Mouse (Mus musculus): Measurements from ENCODE around the gene Ccl26. TPM values are rescaled to one million over a fixed set of nuclear protein-coding genes. Genes with fewer than 3 reads are reported as not detected.

The Ccl26 gene
- polyA plus RNA-seq, 1 experiment from 2014 or later, result not detected

DNA sequence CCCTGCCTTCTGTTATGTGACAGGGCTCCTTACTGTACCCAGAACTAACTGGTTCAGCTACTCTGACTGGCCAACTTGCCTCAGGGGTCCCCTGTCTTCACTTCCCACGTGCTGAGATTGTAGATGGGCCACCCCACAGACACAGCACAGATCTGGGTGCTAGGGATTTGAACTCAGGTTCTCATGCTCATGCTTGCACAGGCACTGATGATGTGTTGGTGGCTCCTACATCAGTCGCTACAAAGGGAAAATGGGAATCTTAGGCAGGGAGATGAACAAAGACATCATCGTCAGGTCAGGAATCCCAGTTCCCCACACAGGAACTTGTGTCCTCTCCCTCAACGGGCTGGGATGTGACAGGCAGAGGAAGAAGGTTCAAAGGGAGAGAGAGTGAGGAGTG lies 12.7 kb upstream of the Ccl26 start:
- H3K27me3 ChIP-seq (ENCODE audit: insufficient read depth, low read length), result no peaks in the 10 kb centered on the region
- no peak overlapping the region for H3K27ac ChIP-seq (ENCODE audit: low read length)
- no peak overlapping the region for H3K4me3 ChIP-seq (ENCODE audit: low read length)
- H3K4me2 ChIP-seq (replicated peaks; ENCODE audit: low read depth, low read length), result no peak overlapping the region
- no peaks in the 10 kb centered on the region for H3K4me1 ChIP-seq (ENCODE audit: insufficient read depth, low read length)
- no peaks in the 10 kb centered on the region for H3K36me3 ChIP-seq (ENCODE audit: insufficient read depth, low read length)
- no peak for ATAC-seq (ENCODE audit: low FRiP score, low TSS enrichment)
- H3K9me3 ChIP-seq (ENCODE audit: low read length), result no peaks in the 10 kb centered on the region
- H3K9ac ChIP-seq (replicated peaks; ENCODE audit: low read length), result no peak overlapping the region
- 54% methylated on average over 4 of the region's 4 CpGs for WGBS

DNA sequence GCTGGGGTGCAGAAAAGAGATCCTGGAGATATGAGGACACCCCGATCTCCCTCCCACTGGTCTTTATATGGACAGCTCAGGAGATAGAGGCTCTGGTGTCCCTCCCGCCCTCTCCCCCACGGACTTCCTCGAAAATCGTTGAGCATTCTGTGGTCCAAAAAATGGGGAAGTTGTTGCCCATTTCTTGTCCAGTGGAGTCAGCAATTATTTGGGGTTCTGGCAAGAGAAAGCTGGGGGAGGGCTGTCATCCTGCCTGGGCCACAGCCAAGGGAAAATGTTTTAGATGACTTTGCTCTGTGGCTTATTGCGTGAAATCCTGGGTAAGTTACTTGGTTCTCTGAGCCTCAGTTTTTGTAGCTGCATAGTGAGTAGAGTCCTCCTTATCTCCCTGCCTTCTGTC lies 9.6 kb upstream of the Ccl26 start, which contains the start of gene Ccl24:
Gene Ccl24 (minus strand): TSS at position 44 of the 400 bp plus-strand sequence.
- Histone ChIP-seq H3K9ac (replicated peaks; ENCODE audit: low read length) (no peak within 1 kb of the TSS), H3K27ac (ENCODE audit: low read length) (no peak within 1 kb of the TSS), H3K4me2 (replicated peaks; ENCODE audit: low read depth, low read length) (no peak within 1 kb of the TSS), H3K4me1 (ENCODE audit: insufficient read depth, low read length) (no peaks in the 10 kb centered on the region), H3K9me3 (ENCODE audit: low read length) (no peaks in the 10 kb centered on the region), H3K4me3 (ENCODE audit: low read length) (no peak within 1 kb of the TSS), H3K36me3 (ENCODE audit: insufficient read depth, low read length) (no peaks in the 10 kb centered on the region), H3K27me3 (ENCODE audit: insufficient read depth, low read length) (no peaks in the 10 kb centered on the region)
- ATAC-seq (ENCODE audit: low FRiP score, low TSS enrichment), result no peak
- WGBS, result 92% methylated on average over 6 of the region's 6 CpGs

DNA sequence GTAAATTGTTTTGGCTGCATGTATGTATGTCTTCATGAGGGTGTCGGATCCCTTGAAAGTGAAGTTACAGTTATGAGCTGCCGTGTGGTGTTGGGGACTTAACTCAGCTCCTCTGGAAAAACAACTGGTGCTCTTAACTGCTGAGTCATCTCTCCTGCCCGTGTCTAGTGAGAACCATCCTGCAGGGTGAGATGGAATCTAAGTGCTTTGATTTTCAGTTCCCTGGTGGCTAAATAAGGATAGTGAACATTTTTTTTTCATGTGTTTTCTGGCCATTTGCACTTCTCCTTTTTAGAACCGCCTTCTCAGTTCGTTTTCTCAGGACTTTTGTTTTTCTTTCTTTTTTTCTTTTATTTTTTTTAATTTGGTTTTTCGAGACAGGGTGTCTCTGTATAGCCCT lies 5.3 kb upstream of the Ccl26 start:
- no peaks in the 10 kb centered on the region for H3K27me3 ChIP-seq (ENCODE audit: insufficient read depth, low read length)
- no peak overlapping the region for H3K4me3 ChIP-seq (ENCODE audit: low read length)
- no peaks in the 10 kb centered on the region for H3K36me3 ChIP-seq (ENCODE audit: insufficient read depth, low read length)
- no peak for ATAC-seq (ENCODE audit: low FRiP score, low TSS enrichment)
- H3K9me3 ChIP-seq (ENCODE audit: low read length), result no peaks in the 10 kb centered on the region
- no peak overlapping the region for H3K4me2 ChIP-seq (replicated peaks; ENCODE audit: low read depth, low read length)
- no peak overlapping the region for H3K27ac ChIP-seq (ENCODE audit: low read length)
- no peak overlapping the region for H3K9ac ChIP-seq (replicated peaks; ENCODE audit: low read length)
- no peaks in the 10 kb centered on the region for H3K4me1 ChIP-seq (ENCODE audit: insufficient read depth, low read length)
- WGBS, result 51% methylated on average over 6 of the region's 6 CpGs

DNA sequence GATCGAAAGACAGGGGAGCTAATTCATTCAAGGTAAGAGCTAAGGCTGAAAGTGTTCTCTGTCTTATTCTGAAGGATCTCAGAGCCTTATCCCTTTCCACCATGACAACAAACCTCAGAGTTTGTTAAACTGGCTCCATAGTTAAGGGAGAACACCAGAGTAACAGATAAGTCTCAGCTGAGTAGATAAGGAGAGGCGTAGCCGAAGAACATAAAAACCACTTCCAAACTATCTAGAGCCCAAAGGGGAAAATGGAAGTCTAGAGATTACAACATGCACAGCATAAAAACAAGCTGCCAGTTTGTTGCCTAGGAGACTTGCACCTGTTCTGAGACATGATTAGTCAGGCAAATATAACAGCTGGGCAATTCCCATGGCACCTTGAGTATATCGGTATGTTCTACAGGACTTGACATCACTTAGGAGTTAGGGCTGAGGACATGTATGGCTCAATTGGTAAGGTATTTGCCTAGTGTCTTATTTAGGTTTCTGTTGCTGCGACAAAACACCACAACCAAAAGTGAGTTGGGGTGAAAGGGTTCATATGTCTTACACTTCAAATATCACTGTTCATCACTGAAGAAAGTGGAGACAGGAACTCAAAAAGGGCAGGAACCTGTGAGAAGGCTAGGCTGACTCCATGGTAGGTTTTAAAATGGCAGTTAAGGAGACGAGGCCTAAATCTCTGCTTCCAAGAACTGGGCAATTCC lies 4.3 kb upstream of the Ccl26 start:
- no peak overlapping the region for H3K4me3 ChIP-seq (ENCODE audit: low read length)
- no peaks in the 10 kb centered on the region for H3K27me3 ChIP-seq (ENCODE audit: insufficient read depth, low read length)

DNA sequence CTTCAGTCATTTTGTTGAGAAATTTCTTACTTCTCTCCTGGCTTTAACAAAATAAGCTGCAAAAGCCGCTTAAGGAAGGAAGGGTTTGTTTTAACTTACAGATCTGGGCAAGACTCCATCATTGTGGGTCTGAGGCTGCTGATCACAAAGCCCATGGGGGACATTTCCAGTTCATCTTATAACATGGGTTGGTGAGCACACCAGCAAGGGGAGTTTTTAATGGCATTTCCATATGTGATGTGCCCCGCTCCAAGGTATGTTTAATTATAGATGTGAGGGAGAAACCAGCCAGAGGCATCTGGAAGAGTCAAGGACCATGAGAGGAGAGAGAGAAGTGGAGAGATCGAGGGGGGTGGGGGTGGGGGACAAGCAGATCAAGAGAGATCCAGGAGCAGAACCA lies 5.7 kb downstream of the Ccl26 start:
- no peak for ATAC-seq (ENCODE audit: low FRiP score, low TSS enrichment)
- Histone ChIP-seq H3K4me2 (replicated peaks; ENCODE audit: low read depth, low read length) (no peak overlapping the region), H3K27me3 (ENCODE audit: insufficient read depth, low read length) (no peaks in the 10 kb centered on the region), H3K4me3 (ENCODE audit: low read length) (no peak overlapping the region), H3K36me3 (ENCODE audit: insufficient read depth, low read length) (no peaks in the 10 kb centered on the region), H3K9me3 (ENCODE audit: low read length) (0 out of 2 replicates have a peak, but pooled peaks cover 2% of the 10 kb centered on the region), H3K27ac (ENCODE audit: low read length) (no peak overlapping the region), H3K9ac (replicated peaks; ENCODE audit: low read length) (no peak overlapping the region), H3K4me1 (ENCODE audit: insufficient read depth, low read length) (no peaks in the 10 kb centered on the region)
- 73% methylated on average over 3 of the region's 3 CpGs for WGBS

More for the DNA sequence above, 4.3 kb upstream of the Ccl26 start:
- Histone ChIP-seq H3K9me3 (ENCODE audit: low read length) (0 out of 2 replicates have a peak, but pooled peaks cover under 1% of the 10 kb centered on the region), H3K36me3 (ENCODE audit: insufficient read depth, low read length) (no peaks in the 10 kb centered on the region), H3K9ac (replicated peaks; ENCODE audit: low read length) (no peak overlapping the region), H3K27ac (ENCODE audit: low read length) (no peak overlapping the region), H3K4me2 (replicated peaks; ENCODE audit: low read depth, low read length) (no peak overlapping the region), H3K4me1 (ENCODE audit: insufficient read depth, low read length) (no peaks in the 10 kb centered on the region)
- WGBS, result 88% methylated on average over 6 of the region's 6 CpGs
- ATAC-seq (ENCODE audit: low FRiP score, low TSS enrichment), result no peak

DNA sequence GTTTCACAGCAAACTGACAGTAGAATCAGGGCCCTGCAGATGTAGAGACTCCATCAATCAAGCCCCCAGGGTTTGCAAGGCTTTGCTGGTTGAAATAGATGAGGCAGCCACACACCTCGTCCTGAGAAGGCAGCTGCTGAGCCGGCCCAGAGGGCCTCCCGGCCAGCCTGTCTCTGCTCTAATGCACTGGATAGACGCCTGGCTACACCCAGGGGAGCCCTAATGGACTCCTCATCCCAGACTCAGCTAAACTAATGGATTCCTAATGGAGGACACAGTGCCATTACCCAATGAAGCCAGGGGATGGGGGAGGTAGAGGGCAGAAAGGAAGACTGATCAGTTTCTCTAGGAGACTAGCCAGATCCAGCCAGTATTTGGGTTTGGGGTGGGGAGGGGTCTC lies 6.3 kb downstream of the Ccl26 start:
- H3K9ac ChIP-seq (replicated peaks; ENCODE audit: low read length), result no peak overlapping the region
- H3K4me2 ChIP-seq (replicated peaks; ENCODE audit: low read depth, low read length), result no peak overlapping the region
- H3K9me3 ChIP-seq (ENCODE audit: low read length), result no peaks in the 10 kb centered on the region
- no peak for ATAC-seq (ENCODE audit: low FRiP score, low TSS enrichment)
- 25% methylated on average over 4 of the region's 4 CpGs for WGBS
- H3K27me3 ChIP-seq (ENCODE audit: insufficient read depth, low read length), result no peaks in the 10 kb centered on the region
- H3K4me1 ChIP-seq (ENCODE audit: insufficient read depth, low read length), result no peaks in the 10 kb centered on the region
- H3K36me3 ChIP-seq (ENCODE audit: insufficient read depth, low read length), result no peaks in the 10 kb centered on the region
- no peak overlapping the region for H3K4me3 ChIP-seq (ENCODE audit: low read length)
- no peak overlapping the region for H3K27ac ChIP-seq (ENCODE audit: low read length)

DNA sequence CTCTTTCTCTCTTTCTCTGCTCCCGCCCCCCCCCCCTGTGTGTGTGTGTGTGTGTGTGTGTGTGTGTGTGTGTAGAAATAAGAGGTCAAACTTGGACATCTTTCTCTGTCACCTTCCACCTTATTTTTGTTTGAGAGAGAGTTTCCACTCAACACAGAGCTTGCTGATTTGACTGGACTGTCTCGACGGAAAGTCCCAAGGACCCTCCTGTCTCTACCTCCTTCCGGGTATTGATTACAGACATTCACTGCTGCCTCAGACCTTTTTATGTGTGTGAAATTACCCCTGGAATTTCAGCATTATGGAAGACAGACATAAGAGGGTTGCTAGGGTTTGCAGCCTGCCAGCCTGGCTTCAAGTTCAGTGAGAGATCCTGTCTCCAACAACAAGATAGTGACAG lies 7.1 kb downstream of the Ccl26 start:
- ATAC-seq (ENCODE audit: low FRiP score, low TSS enrichment), result no peak
- Histone ChIP-seq H3K27me3 (ENCODE audit: insufficient read depth, low read length) (no peaks in the 10 kb centered on the region), H3K4me2 (replicated peaks; ENCODE audit: low read depth, low read length) (no peak overlapping the region), H3K9ac (replicated peaks; ENCODE audit: low read length) (no peak overlapping the region), H3K4me1 (ENCODE audit: insufficient read depth, low read length) (no peaks in the 10 kb centered on the region), H3K4me3 (ENCODE audit: low read length) (no peak overlapping the region), H3K9me3 (ENCODE audit: low read length) (no peaks in the 10 kb centered on the region), H3K27ac (ENCODE audit: low read length) (no peak overlapping the region), H3K36me3 (ENCODE audit: insufficient read depth, low read length) (no peaks in the 10 kb centered on the region)
- 75% methylated on average over 3 of the region's 4 CpGs for WGBS

DNA sequence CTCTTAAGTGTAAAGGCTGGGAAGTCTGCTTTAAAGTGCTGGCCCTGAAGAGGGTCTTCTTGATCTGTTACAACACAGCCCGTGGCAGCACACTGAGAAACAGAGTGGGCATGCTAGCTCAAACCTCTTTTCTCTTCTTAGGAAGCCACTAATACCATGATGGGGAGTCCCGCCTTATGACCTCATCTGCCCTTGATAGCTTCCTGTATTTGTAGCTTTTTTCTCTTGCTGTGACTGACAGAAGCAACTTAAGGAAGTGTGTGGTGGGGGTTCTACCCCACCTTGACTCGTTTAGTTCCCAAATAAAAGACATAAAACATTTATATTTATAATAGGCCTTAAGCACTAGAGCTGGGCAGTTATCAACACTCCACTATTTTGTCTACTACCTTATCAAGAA lies 11.8 kb downstream of the Ccl26 start:
- Histone ChIP-seq H3K4me1 (ENCODE audit: insufficient read depth, low read length) (no peaks in the 10 kb centered on the region), H3K4me3 (ENCODE audit: low read length) (no peak overlapping the region), H3K27ac (ENCODE audit: low read length) (no peak overlapping the region), H3K4me2 (replicated peaks; ENCODE audit: low read depth, low read length) (no peak overlapping the region), H3K36me3 (ENCODE audit: insufficient read depth, low read length) (no peaks in the 10 kb centered on the region), H3K27me3 (ENCODE audit: insufficient read depth, low read length) (no peaks in the 10 kb centered on the region), H3K9me3 (ENCODE audit: low read length) (no peaks in the 10 kb centered on the region), H3K9ac (replicated peaks; ENCODE audit: low read length) (no peak overlapping the region)
- WGBS, result 80% methylated on average over 3 of the region's 3 CpGs
- ATAC-seq (ENCODE audit: low FRiP score, low TSS enrichment), result no peak

DNA sequence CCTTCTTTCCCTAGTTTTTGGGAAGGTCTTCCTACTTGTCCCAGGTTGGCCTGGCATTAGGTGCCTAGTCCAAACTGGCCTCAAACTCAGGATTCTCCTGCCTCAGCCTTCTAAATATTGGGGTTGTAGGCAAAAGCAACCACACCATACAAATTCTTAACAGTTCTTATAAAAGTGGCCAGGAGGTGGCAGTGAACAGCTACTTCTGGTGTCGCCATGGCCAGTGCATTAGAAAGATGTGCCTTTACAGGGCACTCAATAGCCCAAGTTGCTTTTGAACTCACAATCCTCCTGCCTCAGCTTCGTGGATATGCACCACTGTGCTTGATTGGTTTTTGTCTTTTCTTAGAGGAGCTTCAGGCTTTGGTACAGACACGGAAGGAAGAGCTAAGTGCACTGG lies 12.5 kb downstream of the Ccl26 start:
- 29% methylated on average over 3 of the region's 3 CpGs for WGBS
- Histone ChIP-seq H3K36me3 (ENCODE audit: insufficient read depth, low read length) (no peaks in the 10 kb centered on the region), H3K4me1 (ENCODE audit: insufficient read depth, low read length) (peaks cover 2% of the 10 kb centered on the region; the same call in 1 of the 2 replicates), H3K27ac (ENCODE audit: low read length) (no peak overlapping the region), H3K4me2 (replicated peaks; ENCODE audit: low read depth, low read length) (no peak overlapping the region), H3K9ac (replicated peaks; ENCODE audit: low read length) (no peak overlapping the region), H3K9me3 (ENCODE audit: low read length) (no peaks in the 10 kb centered on the region), H3K27me3 (ENCODE audit: insufficient read depth, low read length) (no peaks in the 10 kb centered on the region), H3K4me3 (ENCODE audit: low read length) (no peak overlapping the region)
- no peak for ATAC-seq (ENCODE audit: low FRiP score, low TSS enrichment)

DNA sequence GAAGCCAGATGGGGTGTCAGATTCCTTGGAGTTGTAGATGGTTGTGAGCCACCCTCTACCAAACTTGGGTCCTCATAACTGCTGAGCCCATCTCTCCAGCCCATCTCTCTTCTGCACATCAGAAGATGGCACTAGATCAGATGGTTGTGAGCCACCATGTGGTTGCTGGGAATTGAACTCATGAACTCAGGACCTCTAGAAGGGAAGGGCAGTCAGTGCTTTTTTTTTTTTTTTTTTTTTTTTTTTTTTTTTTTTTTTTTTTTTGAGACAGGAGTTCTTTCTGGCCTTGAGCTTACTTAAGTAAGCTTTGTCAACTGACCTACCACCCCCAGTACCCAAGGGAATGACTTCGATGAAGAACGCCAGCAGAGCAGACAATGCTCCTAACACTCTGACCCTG lies 15.4 kb downstream of the Ccl26 start:
- no peaks in the 10 kb centered on the region for H3K9me3 ChIP-seq (ENCODE audit: low read length)

More for the DNA sequence above, 15.4 kb downstream of the Ccl26 start:
- Histone ChIP-seq H3K27me3 (ENCODE audit: insufficient read depth, low read length) (no peaks in the 10 kb centered on the region), H3K36me3 (ENCODE audit: insufficient read depth, low read length) (no peaks in the 10 kb centered on the region), H3K9ac (replicated peaks; ENCODE audit: low read length) (no peak overlapping the region), H3K4me2 (replicated peaks; ENCODE audit: low read depth, low read length) (no peak overlapping the region), H3K27ac (ENCODE audit: low read length) (no peak overlapping the region), H3K4me1 (ENCODE audit: insufficient read depth, low read length) (peaks cover 10% of the 10 kb centered on the region; the same call in 1 of the 2 replicates), H3K4me3 (ENCODE audit: low read length) (no peak overlapping the region)
- ATAC-seq (ENCODE audit: low FRiP score, low TSS enrichment), result no peak
- 67% methylated on average over 2 of the region's 2 CpGs for WGBS
